Mouse (Mus musculus): Measurements from ENCODE around the gene Ninj2. TPM values are rescaled to one million over a fixed set of nuclear protein-coding genes. Genes with fewer than 3 reads are reported as not detected.

The Ninj2 gene
- polyA plus RNA-seq, 1 experiment from 2014 or later: not detected

GRCm38 (mm10) chr6:120151616-120152053, 58.5 kb downstream of the Ninj2 start:
- Histone ChIP-seq H3K4me3 (no peak overlapping the region), H3K36me3 (no peaks in the 10 kb centered on the region), H3K27ac (no peak overlapping the region), H3K4me1 (peaks cover 3% of the 10 kb centered on the region; the same call in 1 of the 2 replicates), H3K9ac (no peak overlapping the region), H3K9me3 (replicated peaks) (no peaks in the 10 kb centered on the region), H3K4me2 (replicated peaks) (no peak overlapping the region), H3K27me3 (no peaks in the 10 kb centered on the region)
- WGBS: 76% methylated on average over 3 of the region's 3 CpGs
- ATAC-seq (ENCODE audit: low FRiP score): no peak

GRCm38 (mm10) chr6:120152739-120153696, 59.9 kb downstream of the Ninj2 start:
- Histone ChIP-seq H3K9me3 (replicated peaks) (no peaks in the 10 kb centered on the region), H3K27me3 (no peaks in the 10 kb centered on the region), H3K27ac (no peak overlapping the region), H3K4me1 (peaks cover 3% of the 10 kb centered on the region; the same call in 1 of the 2 replicates), H3K4me2 (replicated peaks) (no peak overlapping the region), H3K36me3 (no peaks in the 10 kb centered on the region), H3K4me3 (no peak overlapping the region), H3K9ac (no peak overlapping the region)
- 77% methylated on average over 25 of the region's 26 CpGs for WGBS
- ATAC-seq (ENCODE audit: low FRiP score): no peak

GRCm38 (mm10) chr6:120154526-120155309, 61.6 kb downstream of the Ninj2 start:
- no peaks in the 10 kb centered on the region for H3K9me3 ChIP-seq (replicated peaks)
- no peaks in the 10 kb centered on the region for H3K36me3 ChIP-seq
- H3K4me2 ChIP-seq (replicated peaks): no peak overlapping the region
- no peak overlapping the region for H3K27ac ChIP-seq
- H3K9ac ChIP-seq: no peak overlapping the region
- H3K4me1 ChIP-seq: peaks cover 9% of the 10 kb centered on the region; the same call in 1 of the 2 replicates
- 68% methylated on average over 5 of the region's 5 CpGs for WGBS
- H3K4me3 ChIP-seq: no peak overlapping the region
- no peak for ATAC-seq (ENCODE audit: low FRiP score)
- no peaks in the 10 kb centered on the region for H3K27me3 ChIP-seq

GRCm38 (mm10) chr6:120155510-120155909, 62.4 kb downstream of the Ninj2 start:
- Histone ChIP-seq H3K4me1 (peaks cover 11% of the 10 kb centered on the region; the same call in 1 of the 2 replicates), H3K27me3 (no peaks in the 10 kb centered on the region), H3K27ac (no peak overlapping the region), H3K4me2 (replicated peaks) (no peak overlapping the region), H3K4me3 (no peak overlapping the region), H3K9me3 (replicated peaks) (no peaks in the 10 kb centered on the region), H3K9ac (no peak overlapping the region), H3K36me3 (no peaks in the 10 kb centered on the region)
- 93% methylated on average over 4 of the region's 4 CpGs for WGBS
- ATAC-seq (ENCODE audit: low FRiP score): no peak

- Histone ChIP-seq H3K4me2 (replicated peaks) (no peak overlapping the region), H3K36me3 (no peaks in the 10 kb centered on the region), H3K9ac (no peak overlapping the region), H3K9me3 (replicated peaks) (no peaks in the 10 kb centered on the region), H3K27ac (no peak overlapping the region), H3K4me1 (peaks cover 11% of the 10 kb centered on the region; the same call in 1 of the 2 replicates), H3K4me3 (no peak overlapping the region), H3K27me3 (no peaks in the 10 kb centered on the region)
- ATAC-seq (ENCODE audit: low FRiP score): no peak
- 71% methylated on average over 6 of the region's 6 CpGs for WGBS
Measured at GRCm38 (mm10) chr6:120157479-120157878, 64.3 kb downstream of the Ninj2 start.

GRCm38 (mm10) chr6:120159133-120159901, 66.2 kb downstream of the Ninj2 start:
- no peaks in the 10 kb centered on the region for H3K27me3 ChIP-seq
- no peaks in the 10 kb centered on the region for H3K36me3 ChIP-seq
- ATAC-seq (ENCODE audit: low FRiP score): peak; percentile 58
- 0 out of 2 replicates have a peak overlapping the region, but pooled peaks have one; percentile 30 for H3K27ac ChIP-seq
- peaks cover 11% of the 10 kb centered on the region; the same call in 1 of the 2 replicates for H3K4me1 ChIP-seq
- no peaks in the 10 kb centered on the region for H3K9me3 ChIP-seq (replicated peaks)
- H3K9ac ChIP-seq: no peak overlapping the region
- no peak overlapping the region for H3K4me2 ChIP-seq (replicated peaks)
- WGBS: 56% methylated on average over 9 of the region's 9 CpGs
- H3K4me3 ChIP-seq: no peak overlapping the region

- Histone ChIP-seq H3K27me3 (no peaks in the 10 kb centered on the region), H3K4me3 (no peak overlapping the region), H3K36me3 (no peaks in the 10 kb centered on the region), H3K4me1 (peaks cover 11% of the 10 kb centered on the region; the same call in 1 of the 2 replicates), H3K4me2 (replicated peaks) (no peak overlapping the region), H3K9me3 (replicated peaks) (no peaks in the 10 kb centered on the region), H3K27ac (no peak overlapping the region), H3K9ac (no peak overlapping the region)
- WGBS: 80% methylated on average over 6 of the region's 6 CpGs
- no peak for ATAC-seq (ENCODE audit: low FRiP score)
Measured at GRCm38 (mm10) chr6:120162928-120163327, 69.8 kb downstream of the Ninj2 start.

GRCm38 (mm10) chr6:120164765-120165164, 71.6 kb downstream of the Ninj2 start:
- H3K27me3 ChIP-seq: no peaks in the 10 kb centered on the region
- no peak overlapping the region for H3K4me3 ChIP-seq
- 81% methylated on average over 4 of the region's 4 CpGs for WGBS
- peaks cover under 1% of the 10 kb centered on the region; the same call in 1 of the 2 replicates for H3K4me1 ChIP-seq
- H3K9me3 ChIP-seq (replicated peaks): no peaks in the 10 kb centered on the region
- no peak for ATAC-seq (ENCODE audit: low FRiP score)
- H3K36me3 ChIP-seq: no peaks in the 10 kb centered on the region
- H3K9ac ChIP-seq: no peak overlapping the region
- no peak overlapping the region for H3K27ac ChIP-seq
- no peak overlapping the region for H3K4me2 ChIP-seq (replicated peaks)

GRCm38 (mm10) chr6:120167574-120167973, 74.4 kb downstream of the Ninj2 start:
- Histone ChIP-seq H3K4me3 (no peak overlapping the region), H3K9me3 (replicated peaks) (no peaks in the 10 kb centered on the region), H3K9ac (no peak overlapping the region), H3K4me2 (replicated peaks) (no peak overlapping the region), H3K27me3 (no peaks in the 10 kb centered on the region), H3K27ac (no peak overlapping the region), H3K36me3 (no peaks in the 10 kb centered on the region), H3K4me1 (no peaks in the 10 kb centered on the region)
- ATAC-seq (ENCODE audit: low FRiP score): no peak
- 71% methylated on average over 4 of the region's 4 CpGs for WGBS

- no peak for ATAC-seq (ENCODE audit: low FRiP score)
- Histone ChIP-seq H3K4me3 (no peak overlapping the region), H3K4me2 (replicated peaks) (no peak overlapping the region), H3K4me1 (no peaks in the 10 kb centered on the region; the same call in 1 of the 2 replicates), H3K27ac (no peak overlapping the region), H3K36me3 (no peaks in the 10 kb centered on the region), H3K9ac (no peak overlapping the region), H3K27me3 (no peaks in the 10 kb centered on the region), H3K9me3 (replicated peaks) (no peaks in the 10 kb centered on the region)
- 83% methylated on average over 8 of the region's 8 CpGs for WGBS
Measured at GRCm38 (mm10) chr6:120172294-120173017, 79.3 kb downstream of the Ninj2 start.

- no peak for ATAC-seq (ENCODE audit: low FRiP score)
- Histone ChIP-seq H3K4me2 (replicated peaks) (no peak overlapping the region), H3K4me3 (no peak overlapping the region), H3K9me3 (replicated peaks) (no peaks in the 10 kb centered on the region), H3K4me1 (no peaks in the 10 kb centered on the region; the same call in 1 of the 2 replicates), H3K27ac (no peak overlapping the region), H3K36me3 (no peaks in the 10 kb centered on the region), H3K9ac (no peak overlapping the region), H3K27me3 (no peaks in the 10 kb centered on the region)
- WGBS: 79% methylated on average over 6 of the region's 6 CpGs
Measured at GRCm38 (mm10) chr6:120174028-120174601, 81.0 kb downstream of the Ninj2 start.
